Mouse (Mus musculus) stomach, postnatal 0 days (tissue): Measurements from ENCODE around the gene Ntrk2. TPM values are rescaled to one million over a fixed set of nuclear protein-coding genes. Genes with fewer than 3 reads are reported as not detected.

Experiments used
- ATAC-seq: fragments of 200-750 bp; cut with Nextera tagmentation; 2 replicates; pipeline ENCODE4 v1.8.0; 2017; ENCODE audit not compliant: low FRiP score, low TSS enrichment
- DNase-seq: peaks from one replicate; pipeline ENCODE4 v3.0.0-alpha.2; 2016; ENCODE audit warnings: low spot score
- H3K27ac ChIP-seq: fragments of 300-500 bp; sonication (generic); replicated peaks from 2 replicates; pipeline ENCODE4 v1.5.1; 2014; ENCODE audit warnings: mild to moderate bottlenecking, control low read depth
- H3K27me3 ChIP-seq: fragments of 300-500 bp; sonication (generic); 2 replicates; pipeline ENCODE4 v1.6.1; 2014; ENCODE audit warnings: low read length; ENCODE audit not compliant: control insufficient read depth, insufficient read depth
- H3K36me3 ChIP-seq: fragments of 300-500 bp; sonication (generic); 2 replicates; pipeline ENCODE4 v1.6.1; 2014; ENCODE audit warnings: low read length, mixed read lengths; ENCODE audit not compliant: control insufficient read depth, insufficient read depth
- H3K4me1 ChIP-seq: fragments of 300-500 bp; sonication (generic); replicated peaks from 2 replicates; pipeline ENCODE4 v1.6.1; 2014; ENCODE audit warnings: antibody characterized with exemption; ENCODE audit not compliant: control insufficient read depth, insufficient read depth
- H3K4me2 ChIP-seq: fragments of 300-500 bp; sonication (generic); replicated peaks from 2 replicates; pipeline ENCODE4 v1.6.1; 2014; ENCODE audit warnings: low read depth, mild to moderate bottlenecking, control low read depth, moderate library complexity
- H3K4me3 ChIP-seq: fragments of 300-500 bp; sonication (generic); 2 replicates; pipeline ENCODE4 v1.5.1; 2014; ENCODE audit warnings: low read depth, low read length, control low read depth
- H3K9ac ChIP-seq: fragments of 300-500 bp; sonication (generic); 2 replicates; pipeline ENCODE4 v1.6.1; 2014; ENCODE audit warnings: mild to moderate bottlenecking, low read length, control low read depth, mixed read lengths
- H3K9me3 ChIP-seq: fragments of 300-500 bp; sonication (generic); 2 replicates; pipeline ENCODE4 v1.6.1; 2016; ENCODE audit warnings: low read length; ENCODE audit not compliant: control insufficient read depth
- CTCF ChIP-seq: IDR thresholded peaks from 2 replicates; pipeline ENCODE4 v1.5.1; 2016; ENCODE audit warnings: antibody characterized with exemption, low read depth, mild to moderate bottlenecking, moderate library complexity
- EP300 ChIP-seq: optimal IDR thresholded peaks from 2 replicates; pipeline ENCODE3; 2016; ENCODE audit warnings: antibody characterized with exemption
- WGBS: fragments of 180-500 bp; shearing (Covaris S2); extraction: QIAGEN DNeasy Blood & Tissue Kit; methylation state at CpG from one replicate; pipeline ENCODE4 v1.1.7; 2014; 5-methylcytosine and 5-hydroxymethylcytosine counted together
- polyA plus RNA-seq: library from polyadenylated mRNA; unstranded; fragments of >200 nt; fragmentation: Nextera tagmentation; extraction: Ambion mirVana; gene quantifications from 2 replicates; pipeline ENCODE4 v1.2.1, GENCODE M21; 2015

Gene Ntrk2
- polyA plus RNA-seq, 1 experiment from 2014 or later = 1.7 TPM

DNA sequence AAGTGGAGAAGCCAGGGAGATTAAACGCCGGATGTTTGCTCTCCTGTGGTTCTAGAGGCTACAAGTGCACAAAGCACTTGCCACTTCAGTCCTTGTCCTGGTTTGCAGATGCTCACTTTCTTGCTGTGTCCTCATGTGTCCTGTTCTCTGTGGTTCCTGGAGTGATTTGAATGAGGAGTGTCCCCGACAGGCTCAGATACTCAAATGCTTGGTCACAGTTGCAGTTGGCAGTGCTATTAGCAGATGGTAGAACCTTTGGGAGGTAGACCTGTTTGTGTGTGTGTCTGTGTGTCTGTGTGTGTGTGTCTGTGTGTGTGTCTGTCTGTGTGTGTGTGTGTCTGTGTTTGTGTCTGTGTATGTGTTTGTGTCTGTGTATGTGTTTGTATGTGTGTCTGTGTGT is 160.1 kb downstream of the Ntrk2 start:
- no peak overlapping the region for H3K4me3 ChIP-seq
- H3K36me3 ChIP-seq = no peaks in the 10 kb centered on the region
- no peaks in the 10 kb centered on the region for H3K9me3 ChIP-seq
- H3K4me1 ChIP-seq = no peaks in the 10 kb centered on the region
- ATAC-seq = no peak
- no peak overlapping the region for H3K9ac ChIP-seq
- no peak for TF ChIP-seq CTCF
- TF ChIP-seq EP300 = no peak
- no peak overlapping the region for H3K4me2 ChIP-seq
- no peak overlapping the region for H3K27ac ChIP-seq
- 74% methylated on average over 3 of the region's 3 CpGs for WGBS
- no peaks in the 10 kb centered on the region for H3K27me3 ChIP-seq
- no peak for DNase-seq

DNA sequence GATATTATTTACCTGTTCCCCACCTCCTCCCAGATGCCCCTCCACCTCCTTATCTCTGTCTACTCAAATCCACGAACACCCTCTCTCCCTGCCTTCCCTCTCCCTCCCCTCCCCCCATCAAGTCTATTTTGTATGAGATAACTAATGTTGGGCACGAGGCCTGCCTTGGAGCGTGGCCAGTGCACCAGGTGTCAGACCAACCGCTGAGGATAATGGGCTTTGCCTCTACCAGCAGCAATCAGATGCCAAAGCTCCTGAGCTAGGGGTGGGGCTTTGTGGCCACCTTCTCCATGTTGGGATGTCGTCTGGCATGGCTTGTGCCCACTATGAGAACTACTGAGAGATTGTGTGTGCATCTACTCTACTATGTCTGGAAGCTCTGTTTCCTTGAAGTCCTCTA is 161.8 kb downstream of the Ntrk2 start:
- no peak for ATAC-seq
- H3K27ac ChIP-seq = no peak overlapping the region
- DNase-seq = no peak
- no peak overlapping the region for H3K9ac ChIP-seq
- H3K4me3 ChIP-seq = no peak overlapping the region
- no peaks in the 10 kb centered on the region for H3K4me1 ChIP-seq
- 43% methylated on average over 5 of the region's 5 CpGs for WGBS
- no peaks in the 10 kb centered on the region for H3K36me3 ChIP-seq
- H3K9me3 ChIP-seq = no peaks in the 10 kb centered on the region
- no peak overlapping the region for H3K4me2 ChIP-seq
- H3K27me3 ChIP-seq = no peaks in the 10 kb centered on the region
- TF ChIP-seq EP300 = no peak
- no peak for TF ChIP-seq CTCF

DNA sequence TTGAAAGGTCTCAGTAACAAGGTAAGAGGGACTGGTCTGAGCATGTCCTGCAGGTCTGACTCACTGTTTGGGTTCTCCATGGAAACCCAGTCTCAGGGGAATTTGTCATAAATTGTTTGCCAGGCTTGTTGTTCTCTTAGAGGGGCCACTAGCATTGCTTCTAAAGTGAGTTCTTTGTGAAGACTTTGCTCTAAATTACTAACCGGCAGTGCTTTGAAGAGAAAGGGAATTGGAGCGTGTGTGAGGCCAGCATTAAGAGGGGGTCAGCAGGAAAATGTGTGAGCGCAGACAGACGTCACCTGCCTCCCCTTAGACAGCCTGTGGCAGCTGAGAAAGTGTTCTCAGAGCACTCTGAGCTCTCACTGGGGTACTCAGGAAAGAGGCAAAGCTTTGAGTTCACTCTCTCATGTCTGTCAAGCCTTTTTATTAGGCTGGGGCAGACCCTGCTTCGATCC is 165.1 kb downstream of the Ntrk2 start:
- Histone ChIP-seq H3K4me2 (no peak overlapping the region), H3K9ac (no peak overlapping the region), H3K9me3 (no peaks in the 10 kb centered on the region), H3K4me3 (no peak overlapping the region), H3K4me1 (no peaks in the 10 kb centered on the region), H3K27me3 (no peaks in the 10 kb centered on the region), H3K36me3 (no peaks in the 10 kb centered on the region), H3K27ac (no peak overlapping the region)
- 42% methylated on average over 5 of the region's 5 CpGs for WGBS
- ATAC-seq (no peak), DNase-seq (no peak)
- TF ChIP-seq EP300 (no peak), CTCF (no peak)

DNA sequence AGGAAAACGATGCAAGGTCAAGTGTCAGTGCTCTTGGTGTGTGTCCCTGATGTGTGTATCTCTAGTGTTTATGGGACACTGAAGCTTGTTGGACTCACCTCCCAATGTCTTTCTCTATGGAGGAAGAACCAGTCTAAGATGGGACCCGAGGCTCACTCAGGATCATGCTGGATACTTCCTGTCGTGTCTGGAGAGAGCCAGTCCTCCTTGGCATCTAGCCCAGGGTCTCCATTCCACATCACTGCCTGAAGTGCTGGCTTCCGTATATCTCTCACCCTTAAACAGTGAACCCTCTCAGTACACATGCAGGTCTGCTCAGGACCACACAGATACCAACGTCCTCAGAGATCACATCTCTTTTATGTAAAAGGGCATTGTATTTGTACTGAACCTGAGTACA is 166.1 kb downstream of the Ntrk2 start:
- Histone ChIP-seq H3K27me3 (no peaks in the 10 kb centered on the region), H3K9me3 (no peaks in the 10 kb centered on the region), H3K36me3 (no peaks in the 10 kb centered on the region), H3K9ac (no peak overlapping the region), H3K4me2 (no peak overlapping the region), H3K27ac (no peak overlapping the region), H3K4me1 (no peaks in the 10 kb centered on the region), H3K4me3 (no peak overlapping the region)
- TF ChIP-seq EP300 = no peak
- no peak for TF ChIP-seq CTCF
- DNase-seq = no peak
- 54% methylated on average over 5 of the region's 5 CpGs for WGBS
- ATAC-seq = no peak

DNA sequence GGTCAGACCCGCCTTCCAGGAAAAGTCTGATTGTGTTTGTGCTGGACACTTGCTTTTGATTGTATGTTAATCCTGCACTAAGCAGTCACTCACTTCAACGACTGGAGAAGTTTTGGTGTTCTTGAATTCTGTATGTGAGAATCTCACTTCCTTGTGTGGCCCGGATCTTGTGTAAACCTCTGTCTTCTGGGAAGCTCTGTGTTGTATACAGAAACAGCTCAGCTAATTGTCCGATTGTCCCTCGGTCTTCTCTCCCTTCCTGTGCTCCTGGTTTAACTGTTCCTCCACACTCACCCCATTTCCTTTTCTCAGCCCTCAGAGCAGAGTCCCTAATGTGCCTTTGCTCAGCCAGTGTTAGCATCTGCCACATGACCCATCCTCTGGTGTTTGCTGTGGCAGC is 190.1 kb downstream of the Ntrk2 start:
- no peaks in the 10 kb centered on the region for H3K27me3 ChIP-seq
- H3K4me3 ChIP-seq = no peak overlapping the region
- H3K4me2 ChIP-seq = no peak overlapping the region
- 43% methylated on average over 5 of the region's 5 CpGs for WGBS
- no peaks in the 10 kb centered on the region for H3K9me3 ChIP-seq
- no peaks in the 10 kb centered on the region for H3K4me1 ChIP-seq
- no peak for ATAC-seq
- TF ChIP-seq EP300 (no peak), CTCF (no peak)
- no peak overlapping the region for H3K9ac ChIP-seq
- no peak for DNase-seq
- no peaks in the 10 kb centered on the region for H3K36me3 ChIP-seq
- no peak overlapping the region for H3K27ac ChIP-seq

DNA sequence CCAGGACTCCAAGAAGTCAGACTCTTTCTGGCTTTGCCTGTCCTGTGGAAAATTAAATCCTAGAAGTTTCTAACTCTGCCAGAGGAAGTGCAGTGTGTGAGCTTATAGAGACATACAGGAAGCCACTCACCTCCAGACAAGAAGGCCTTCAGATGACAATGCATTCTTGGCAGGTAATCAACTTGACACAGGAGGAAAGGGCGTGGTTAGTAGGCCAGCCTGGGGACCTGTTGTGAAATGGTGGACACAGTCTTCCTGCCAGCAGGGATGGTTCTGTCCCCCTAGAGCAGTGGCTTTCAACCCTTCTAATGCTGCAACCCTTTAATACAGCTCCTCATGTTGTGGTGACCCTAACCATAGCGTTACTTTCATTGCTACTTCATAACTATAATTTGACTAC is 191.4 kb downstream of the Ntrk2 start:
- Histone ChIP-seq H3K4me2 (no peak overlapping the region), H3K4me3 (no peak overlapping the region), H3K27ac (no peak overlapping the region), H3K27me3 (no peaks in the 10 kb centered on the region), H3K36me3 (no peaks in the 10 kb centered on the region), H3K9ac (no peak overlapping the region), H3K9me3 (no peaks in the 10 kb centered on the region), H3K4me1 (no peaks in the 10 kb centered on the region)
- WGBS = 78% methylated on average over 2 of the region's 2 CpGs
- ATAC-seq (no peak), DNase-seq (no peak)
- TF ChIP-seq CTCF = no peak
